Mouse (Mus musculus): ENCODE data around the gene Mbnl1. TPM values are rescaled to one million over a fixed set of nuclear protein-coding genes. Genes with fewer than 3 reads are reported as not detected.

The Mbnl1 gene
- total RNA-seq, 2 experiments from 2014 or later, result 234 to 262 TPM

- DNase-seq, result no peak
Measured at GRCm38 (mm10) chr3:60517234-60517787, 44.7 kb downstream of the Mbnl1 start.

GRCm38 (mm10) chr3:60519337-60519736 lies 46.7 kb downstream of the Mbnl1 start:
- DNase-seq, result no peak

- no peak for DNase-seq
Measured at GRCm38 (mm10) chr3:60524127-60524526, 51.5 kb downstream of the Mbnl1 start.

GRCm38 (mm10) chr3:60531286-60531685 lies 58.7 kb downstream of the Mbnl1 start:
- DNase-seq, result no peak

GRCm38 (mm10) chr3:60531826-60532225 lies 59.2 kb downstream of the Mbnl1 start:
- DNase-seq, result no peak

GRCm38 (mm10) chr3:60535224-60535623 lies 62.6 kb downstream of the Mbnl1 start:
- no peak for DNase-seq

- no peak for DNase-seq
Measured at GRCm38 (mm10) chr3:60537063-60537462, 64.4 kb downstream of the Mbnl1 start.

GRCm38 (mm10) chr3:60538214-60538971 lies 65.8 kb downstream of the Mbnl1 start:
- no peak for DNase-seq

- DNase-seq, result no peak
Measured at GRCm38 (mm10) chr3:60541121-60541520, 68.5 kb downstream of the Mbnl1 start.

- DNase-seq, result no peak
Measured at GRCm38 (mm10) chr3:60546196-60546595, 73.6 kb downstream of the Mbnl1 start.

GRCm38 (mm10) chr3:60546904-60547303 lies 74.3 kb downstream of the Mbnl1 start:
- no peak for DNase-seq

- DNase-seq, result no peak
Measured at GRCm38 (mm10) chr3:60550492-60550891, 77.9 kb downstream of the Mbnl1 start.

GRCm38 (mm10) chr3:60551650-60552049 lies 79.0 kb downstream of the Mbnl1 start:
- no peak for DNase-seq

GRCm38 (mm10) chr3:60553011-60553410 lies 80.4 kb downstream of the Mbnl1 start:
- no peak for DNase-seq

GRCm38 (mm10) chr3:60556596-60556995 lies 84.0 kb downstream of the Mbnl1 start:
- DNase-seq, result no peak

GRCm38 (mm10) chr3:60558252-60558862 lies 85.7 kb downstream of the Mbnl1 start:
- DNase-seq, result no peak

GRCm38 (mm10) chr3:60559762-60560161 lies 87.1 kb downstream of the Mbnl1 start:
- DNase-seq, result no peak

GRCm38 (mm10) chr3:60563529-60564243 lies 91.1 kb downstream of the Mbnl1 start:
- DNase-seq, result no peak

GRCm38 (mm10) chr3:60564244-60564643 lies 91.6 kb downstream of the Mbnl1 start:
- DNase-seq, result no peak

GRCm38 (mm10) chr3:60565204-60565603 lies 92.6 kb downstream of the Mbnl1 start:
- no peak for DNase-seq

- no peak for DNase-seq
Measured at GRCm38 (mm10) chr3:60565950-60566349, 93.3 kb downstream of the Mbnl1 start.

- DNase-seq, result no peak
Measured at GRCm38 (mm10) chr3:60568171-60568684, 95.6 kb downstream of the Mbnl1 start.
